Mouse (Mus musculus) brain, embryonic 14.5 days (tissue): ENCODE measurements around the gene Hebp2. TPM values are rescaled to one million over a fixed set of nuclear protein-coding genes. Genes with fewer than 3 reads are reported as not detected.
"Not testable (repeated sequence)": the region's sequence is repeated elsewhere in the genome, so short reads cannot be mapped to it uniquely, and the experiment has no call there.

ENCODE experiments used
- DNase-seq: peaks from one replicate; pipeline ENCODE4 v3.0.0-alpha.2; 2011; ENCODE audit warnings: low read depth
- CTCF ChIP-seq: fragments of 200-500 bp; IDR thresholded peaks from 2 replicates; pipeline ENCODE4 v1.5.1; 2012; ENCODE audit warnings: inconsistent platforms, mild to moderate bottlenecking, moderate library complexity, borderline replicate concordance; ENCODE audit not compliant: insufficient read depth, insufficient read length; ENCODE audit errors: extremely low read depth
- POLR2A ChIP-seq: fragments of 200-500 bp; IDR thresholded peaks from 2 replicates; pipeline ENCODE4 v1.6.1; 2012; ENCODE audit warnings: mild to moderate bottlenecking, inconsistent platforms, borderline replicate concordance; ENCODE audit not compliant: poor library complexity, insufficient read depth, insufficient read length, severe bottlenecking; ENCODE audit errors: extremely low read depth
- polyA plus RNA-seq: library from polyadenylated mRNA; depleted of rRNA; stranded (reverse); fragments of >200 nt; gene quantifications from 2 replicates; pipeline ENCODE4 v1.2.3, GENCODE M21; 2012; rRNA removed

Hebp2 gene
- polyA plus RNA-seq = 3.0 and 4.4 TPM in 2 replicates

DNA sequence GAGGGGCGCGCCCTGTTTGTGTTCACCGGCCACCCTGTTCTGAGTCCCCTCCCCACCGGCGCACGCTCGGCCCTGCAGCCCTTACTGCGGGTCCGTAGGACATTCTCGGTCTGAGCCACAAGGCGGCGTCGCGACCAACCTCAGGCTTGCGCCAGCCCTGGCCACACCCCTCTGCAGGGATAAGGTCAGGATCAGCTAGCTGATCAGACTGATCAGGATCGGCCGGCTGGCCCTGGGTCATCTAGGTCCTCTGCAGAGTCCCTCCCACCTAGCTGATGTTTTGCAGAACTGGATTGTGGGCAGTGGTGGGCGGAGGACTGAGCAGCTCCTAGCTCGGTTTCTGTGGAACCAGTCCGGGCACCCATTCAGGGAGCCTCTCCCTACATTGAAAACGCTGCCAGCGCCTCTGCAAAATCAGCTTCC is at the start of gene Hebp2:
Gene Hebp2 (minus strand): TSS at position 264 of the 423 bp plus-strand sequence.
- TF ChIP-seq CTCF (peak; percentile 74), POLR2A (no peak)
- DNase-seq = peak; percentile 87

DNA sequence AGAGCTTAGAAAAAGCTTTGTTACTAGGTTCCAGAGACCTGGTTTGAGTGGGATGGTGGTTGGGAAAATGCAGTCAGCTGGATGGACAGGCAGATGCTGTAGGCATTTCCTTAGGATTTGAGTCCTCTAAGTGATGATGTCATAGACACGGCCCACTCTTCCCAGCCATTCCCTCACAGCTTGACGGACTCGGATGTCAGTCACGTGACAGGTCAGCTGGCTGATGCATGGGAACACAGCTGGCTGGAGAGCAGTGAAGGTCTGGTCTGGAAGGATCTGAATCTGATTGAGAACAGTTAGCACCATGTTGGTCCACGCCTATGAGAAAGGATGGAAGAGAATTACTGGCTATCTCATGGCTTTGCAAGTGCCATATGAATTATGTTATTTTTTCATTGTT is 43.6 kb upstream of the Hebp2 start:
- TF ChIP-seq CTCF = no peak
- no peak for DNase-seq

DNA sequence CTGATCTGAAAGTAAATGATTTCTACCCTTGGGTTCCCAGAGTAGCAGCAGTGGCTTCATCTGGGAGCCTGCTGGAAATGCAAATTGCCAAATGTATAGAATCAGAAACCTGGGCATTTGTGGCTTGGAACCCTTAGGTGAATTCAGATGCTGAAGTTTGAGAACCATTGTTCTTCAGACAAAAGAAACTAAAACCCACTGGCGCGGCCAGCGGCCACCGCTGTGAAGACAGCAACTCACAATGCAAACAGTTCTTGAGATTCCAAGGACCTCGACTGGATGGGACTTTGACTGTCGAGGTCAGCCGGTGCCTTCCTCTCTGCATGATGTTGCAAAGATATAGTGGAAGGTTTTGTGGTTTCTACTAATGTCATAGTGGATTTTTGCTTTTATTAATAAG is 38.3 kb upstream of the Hebp2 start:
- DNase-seq = no peak

DNA sequence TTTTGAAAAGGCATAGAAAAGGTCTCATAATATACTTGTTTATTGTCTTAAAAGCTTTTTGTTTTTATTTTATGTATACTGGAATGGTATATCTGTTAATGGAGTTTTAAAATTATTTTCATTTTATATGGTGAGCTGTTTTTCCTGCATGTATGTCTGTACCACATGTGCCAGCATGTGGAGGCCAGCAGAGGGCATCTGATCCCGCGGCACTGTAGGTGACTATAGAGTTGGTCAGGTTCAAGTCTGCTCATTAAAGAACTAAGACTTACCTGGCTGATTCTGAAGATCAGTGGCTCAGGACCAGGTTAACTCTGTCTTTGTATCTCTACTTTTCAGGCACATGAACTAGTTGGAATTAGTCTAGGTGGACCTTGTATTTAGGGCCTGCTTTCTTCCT is 26.7 kb upstream of the Hebp2 start:
- DNase-seq = peak; percentile 15
- TF ChIP-seq POLR2A (no peak), CTCF (peak; percentile 48; the same call in 1 of the 2 replicates)

More for the DNA sequence above, 38.3 kb upstream of the Hebp2 start:
- TF ChIP-seq CTCF = no peak
- TF ChIP-seq POLR2A = no peak

DNA sequence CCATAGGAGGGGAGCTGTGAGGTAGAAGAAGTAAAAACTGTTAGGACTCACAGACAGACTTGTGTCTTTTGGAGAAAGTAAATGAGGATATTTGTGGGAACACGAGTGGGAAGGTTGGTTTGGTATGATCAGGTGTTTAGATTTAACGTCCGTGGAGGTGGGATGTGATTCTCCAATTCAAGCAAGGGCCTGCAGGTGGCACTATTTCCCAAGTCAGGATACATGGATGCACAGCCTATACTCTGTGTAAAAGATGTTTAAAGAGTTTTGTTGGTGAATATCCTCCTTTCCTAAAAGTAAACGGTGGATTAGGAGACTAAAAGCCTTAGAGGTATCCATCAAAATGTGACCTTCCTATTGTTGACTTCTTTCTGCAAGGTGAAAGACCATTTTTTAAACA is 17.1 kb upstream of the Hebp2 start:
- peak; percentile 53 for DNase-seq
- TF ChIP-seq CTCF (peak; percentile 74; the same call in 1 of the 2 replicates), POLR2A (no peak)

DNA sequence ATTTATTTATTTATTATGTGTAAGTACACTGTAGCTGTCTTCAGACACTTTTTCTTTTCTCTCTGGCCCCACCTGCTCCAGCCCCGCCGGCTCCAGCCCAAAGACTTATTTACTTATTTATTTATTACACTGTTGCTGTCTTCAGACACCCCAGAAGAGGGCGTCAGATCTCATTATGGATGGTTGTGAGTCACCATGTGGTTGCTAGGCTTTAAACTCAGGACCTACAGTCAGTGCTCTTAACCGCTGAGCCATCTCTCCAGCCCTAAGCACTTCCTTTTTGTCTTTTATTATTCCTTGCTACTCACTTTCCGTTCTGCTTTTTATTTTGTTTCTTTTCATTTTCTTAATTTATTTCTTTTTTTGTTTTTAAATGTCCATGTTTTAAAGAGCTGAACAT is 15.6 kb upstream of the Hebp2 start:
- TF ChIP-seq POLR2A = no peak
- TF ChIP-seq CTCF = no peak

DNA sequence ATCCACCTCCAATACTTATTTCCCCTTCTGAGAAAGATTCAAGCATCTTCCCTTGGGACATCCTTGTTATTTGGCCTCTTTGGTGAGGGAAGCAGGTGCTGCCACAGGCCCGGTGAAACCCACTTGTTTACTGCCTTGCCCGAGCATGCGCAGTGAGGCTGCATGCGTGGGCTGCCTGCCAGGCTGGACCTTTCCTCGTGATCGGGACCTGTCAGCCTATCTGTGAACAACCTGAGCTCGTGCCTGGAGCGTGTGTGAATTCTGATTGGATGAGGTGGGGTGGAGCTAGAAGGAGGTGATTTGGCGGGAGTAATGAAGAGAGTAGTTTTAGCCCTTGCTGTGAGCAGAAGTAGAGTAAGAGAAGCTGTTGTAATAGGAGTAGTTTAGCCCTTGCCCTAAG is 13.2 kb upstream of the Hebp2 start:
- not testable (repeated sequence) for DNase-seq

More for the DNA sequence above, 15.6 kb upstream of the Hebp2 start:
- no peak for DNase-seq

DNA sequence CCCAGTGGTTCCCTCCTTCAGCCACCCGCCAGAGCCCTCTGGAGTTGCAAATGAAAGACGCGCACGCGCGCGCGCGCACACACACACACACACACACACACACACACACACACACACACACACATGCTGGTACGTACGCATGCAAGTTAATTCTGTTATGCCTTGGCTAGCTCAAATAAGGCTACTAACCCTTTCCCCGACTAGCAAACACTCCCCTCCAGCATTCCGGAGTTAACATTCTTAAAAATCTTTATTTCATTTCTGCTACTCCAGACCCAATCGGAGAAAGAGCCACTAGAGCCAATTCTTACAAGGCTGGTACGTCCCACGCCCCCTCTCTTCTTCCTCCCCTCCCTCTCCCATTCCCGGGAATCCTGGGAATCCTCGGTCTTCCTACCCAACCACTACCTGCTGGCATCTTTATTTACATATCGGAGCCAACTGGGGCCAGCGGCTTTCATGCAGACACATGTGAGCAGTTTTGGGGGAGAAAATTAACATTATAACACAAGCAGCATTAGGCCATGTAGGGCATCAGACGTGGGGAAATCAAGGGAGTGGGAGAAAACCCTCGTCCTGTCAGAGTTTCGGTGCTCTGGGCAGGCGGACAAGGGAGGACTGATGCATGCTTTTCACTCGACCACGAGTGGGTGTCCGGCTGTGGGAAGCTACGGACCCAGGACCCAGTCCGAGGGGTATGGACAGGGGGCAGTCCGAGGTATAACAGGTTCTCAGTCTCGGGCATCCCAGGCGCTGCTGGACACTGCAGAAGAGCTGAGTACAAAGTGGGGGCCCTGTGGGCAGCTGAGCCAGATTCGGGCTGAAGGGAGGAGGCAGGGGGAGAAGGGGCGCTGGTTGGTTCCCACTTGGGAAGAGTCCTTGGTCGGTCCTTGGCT is 3.7 kb upstream of the Hebp2 start:
- peak; percentile 85 for DNase-seq
- no peak for TF ChIP-seq CTCF
- TF ChIP-seq POLR2A = no peak

DNA sequence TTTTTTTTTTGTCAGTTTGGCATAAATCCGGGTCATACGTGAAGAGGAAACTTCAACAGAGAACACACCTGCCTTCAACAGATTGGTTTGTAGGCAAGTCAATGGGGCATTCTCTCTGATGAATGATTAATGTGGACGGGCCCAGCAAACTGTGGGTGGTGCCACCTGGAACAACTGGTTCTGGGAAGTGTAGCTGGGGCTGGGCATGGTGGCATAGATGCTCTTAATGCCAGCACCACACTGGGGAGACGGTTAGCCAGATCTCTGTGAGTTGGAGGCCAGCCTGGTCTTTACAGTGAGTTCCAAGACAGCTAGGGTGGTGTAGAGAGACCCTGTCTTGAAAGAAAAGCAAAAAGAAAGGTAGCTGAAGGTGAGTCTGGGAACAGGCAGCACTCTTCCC is 1.5 kb upstream of the Hebp2 start:
- DNase-seq = no peak
- TF ChIP-seq CTCF = no peak
- no peak for TF ChIP-seq POLR2A

DNA sequence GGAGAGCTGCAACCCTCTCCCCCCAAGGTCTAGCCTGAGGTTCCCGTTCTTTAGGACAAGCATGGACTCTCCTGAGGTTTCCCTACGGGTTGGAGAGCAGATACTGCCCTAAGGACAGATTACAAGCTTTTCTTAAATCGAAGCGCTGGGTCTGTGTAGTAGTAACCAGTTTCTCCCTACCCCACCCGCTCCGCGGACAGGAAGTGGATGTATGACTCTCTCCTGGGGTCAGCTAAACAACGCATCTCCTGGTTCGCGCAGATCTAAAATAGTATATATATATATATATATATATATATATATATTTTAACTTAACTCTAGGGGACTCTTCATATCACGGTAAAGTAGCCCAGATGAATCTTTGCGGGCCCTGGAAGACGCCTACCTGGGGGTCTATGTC is 567 bp downstream of the Hebp2 start:
- peak; percentile 19 for DNase-seq
- no peak for TF ChIP-seq POLR2A
- no peak for TF ChIP-seq CTCF

DNA sequence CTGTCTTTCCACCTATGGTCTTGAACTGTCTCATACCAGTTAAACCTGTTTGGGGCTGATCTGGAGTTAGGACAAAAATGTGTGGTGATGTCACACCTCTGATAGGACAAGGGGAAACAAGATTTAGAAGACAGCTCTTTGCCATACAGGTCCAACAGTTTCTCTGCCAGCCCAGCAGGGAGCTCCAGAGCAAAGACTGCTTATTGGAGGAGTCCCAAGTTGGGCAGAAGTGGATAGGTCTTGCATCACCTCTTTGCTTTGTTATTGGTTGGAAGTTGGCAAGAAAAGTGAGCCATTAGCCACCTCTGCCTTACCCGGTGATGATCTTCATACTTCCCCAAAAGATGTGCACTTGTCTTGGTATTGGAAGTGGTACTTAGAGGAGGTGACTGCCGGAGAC is 9.0 kb downstream of the Hebp2 start:
- no peak for DNase-seq
- TF ChIP-seq CTCF (no peak), POLR2A (no peak)

DNA sequence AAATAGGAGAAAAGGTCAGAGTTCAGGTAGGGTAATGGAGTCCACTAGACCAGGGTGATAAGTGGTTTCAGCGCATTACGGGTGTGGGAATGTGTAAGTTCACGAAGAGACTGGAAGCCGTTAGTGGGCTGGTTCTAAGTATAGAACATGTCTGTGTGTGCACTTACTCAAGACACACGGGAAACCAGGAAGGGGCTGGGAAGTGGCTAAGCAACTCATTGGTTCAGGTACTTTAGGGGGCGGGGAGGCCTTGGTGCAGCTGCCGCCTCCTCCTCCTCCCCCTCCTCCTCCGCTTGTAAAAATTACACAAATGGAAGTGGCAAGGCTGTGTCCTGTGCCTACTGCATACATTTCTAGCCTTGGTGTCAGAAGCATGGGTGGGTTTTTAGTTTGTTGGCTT is 13.6 kb downstream of the Hebp2 start:
- no peak for DNase-seq

DNA sequence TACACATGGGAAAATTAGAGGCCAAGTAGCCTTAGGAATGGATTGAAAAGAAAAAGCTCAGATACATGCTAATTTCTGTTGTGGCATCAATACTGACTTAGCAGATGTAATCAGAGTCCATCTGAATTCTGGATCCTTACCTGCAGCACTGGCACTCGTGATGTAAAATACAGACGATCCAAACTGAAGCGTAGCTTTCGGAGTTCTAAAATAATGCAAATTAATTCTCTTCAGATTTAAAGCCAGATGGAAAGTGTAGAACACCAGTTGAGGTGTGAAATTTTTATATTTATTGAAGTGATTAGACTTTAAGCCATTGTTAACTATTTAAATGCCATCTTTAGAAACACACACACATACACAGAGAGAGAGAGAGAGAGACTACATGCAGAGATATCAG is 15.7 kb downstream of the Hebp2 start:
- no peak for TF ChIP-seq POLR2A
- no peak for TF ChIP-seq CTCF
- DNase-seq = peak; percentile 56

More for the DNA sequence above, 13.6 kb downstream of the Hebp2 start:
- no peak for TF ChIP-seq POLR2A
- no peak for TF ChIP-seq CTCF

DNA sequence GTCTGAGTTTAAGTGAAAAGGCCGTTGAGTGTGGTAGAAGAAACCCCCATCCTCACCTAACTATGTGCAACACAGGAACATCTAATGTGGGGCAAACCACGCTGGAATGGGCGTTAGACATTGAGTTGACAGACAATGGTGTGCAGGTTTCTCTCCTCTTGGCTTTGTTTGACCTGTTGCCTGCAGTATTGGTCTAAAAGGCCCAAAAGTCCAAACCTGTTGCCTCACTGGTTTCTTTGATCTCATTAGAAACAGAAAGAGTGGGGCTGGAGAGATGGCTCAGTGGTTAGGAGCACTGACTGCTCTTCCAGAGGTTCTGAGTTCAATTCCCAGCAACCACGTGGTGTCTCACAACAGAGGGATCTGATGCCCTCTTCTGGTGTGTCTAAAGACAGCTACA is 16.7 kb downstream of the Hebp2 start:
- TF ChIP-seq POLR2A = no peak
- no peak for TF ChIP-seq CTCF
- no peak for DNase-seq
